Mouse (Mus musculus) lung, embryonic 15.5 days (tissue): Measurements from ENCODE around the gene Smarca2. TPM values are rescaled to one million over a fixed set of nuclear protein-coding genes. Genes with fewer than 3 reads are reported as not detected.
"Not testable (repeated sequence)": the region's sequence is repeated elsewhere in the genome, so short reads cannot be mapped to it uniquely, and the experiment has no call there.

Source experiments
- ATAC-seq: fragments of 200-750 bp; cut with Nextera tagmentation; 2 replicates; pipeline ENCODE4 v1.8.0; 2017; ENCODE audit warnings: moderate number of reproducible peaks, borderline replicate concordance; ENCODE audit not compliant: low FRiP score, low TSS enrichment; ENCODE audit errors: extremely low read depth
- H3K27ac ChIP-seq: fragments of 300-500 bp; sonication (generic); 2 replicates; pipeline ENCODE4 v1.5.1; 2015; ENCODE audit warnings: moderate library complexity, mild to moderate bottlenecking, inconsistent platforms
- H3K27me3 ChIP-seq: fragments of 300-500 bp; sonication (generic); 2 replicates; pipeline ENCODE4 v1.6.1; 2015; ENCODE audit warnings: inconsistent platforms
- H3K36me3 ChIP-seq: fragments of 300-500 bp; sonication (generic); 2 replicates; pipeline ENCODE4 v1.6.1; 2015; ENCODE audit warnings: inconsistent platforms
- H3K4me1 ChIP-seq: fragments of 300-500 bp; sonication (generic); 2 replicates; pipeline ENCODE4 v1.6.1; 2015; ENCODE audit warnings: inconsistent platforms
- H3K4me2 ChIP-seq: fragments of 300-500 bp; sonication (generic); 2 replicates; pipeline ENCODE4 v1.6.1; 2015; ENCODE audit warnings: inconsistent platforms, mild to moderate bottlenecking, moderate library complexity
- H3K4me3 ChIP-seq: fragments of 300-500 bp; sonication (generic); 2 replicates; pipeline ENCODE4 v1.5.1; 2015; ENCODE audit warnings: mild to moderate bottlenecking, inconsistent platforms
- H3K9ac ChIP-seq: fragments of 300-500 bp; sonication (generic); 2 replicates; pipeline ENCODE4 v1.6.1; 2015; ENCODE audit warnings: inconsistent platforms
- H3K9me3 ChIP-seq: fragments of 300-500 bp; sonication (generic); 2 replicates; pipeline ENCODE4 v1.6.1; 2016; ENCODE audit warnings: inconsistent platforms
- WGBS: fragments of 180-500 bp; shearing (Covaris S2); methylation state at CpG from one replicate; pipeline ENCODE4 v1.1.7; 2015; 5-methylcytosine and 5-hydroxymethylcytosine counted together
- polyA plus RNA-seq: library from polyadenylated mRNA; unstranded; fragments of >200 nt; fragmentation: Nextera tagmentation; extraction: Ambion mirVana; gene quantifications from 2 replicates; pipeline ENCODE4 v1.2.1, GENCODE M21; 2015

Gene Smarca2
- polyA plus RNA-seq, 1 experiment from 2014 or later: 45.3 TPM

DNA sequence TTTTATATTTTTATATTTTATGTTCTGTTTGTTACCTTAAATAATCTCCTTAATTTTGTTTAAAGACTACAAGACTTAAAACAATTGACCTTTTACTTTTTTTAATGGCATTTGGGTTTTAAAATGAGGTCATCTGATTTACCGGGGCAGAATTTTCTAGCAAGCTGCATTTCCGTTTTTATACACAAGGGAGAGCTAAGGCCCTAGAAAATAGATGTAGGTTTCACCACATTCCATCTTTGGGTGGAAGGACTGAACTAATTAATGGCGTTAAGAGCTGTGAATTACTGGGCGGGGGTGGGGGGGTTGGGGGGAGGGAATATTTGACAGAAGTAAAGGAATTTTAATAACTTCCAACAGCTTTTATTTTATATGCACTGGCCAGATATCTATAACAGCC, 127.0 kb downstream of the Smarca2 start:
- Histone ChIP-seq H3K36me3 (no peaks in the 10 kb centered on the region), H3K4me3 (no peak overlapping the region), H3K27me3 (no peaks in the 10 kb centered on the region), H3K27ac (no peak overlapping the region), H3K4me2 (no peak overlapping the region), H3K9me3 (no peaks in the 10 kb centered on the region), H3K9ac (no peak overlapping the region), H3K4me1 (peaks cover 14% of the 10 kb centered on the region)
- WGBS: 5% methylated on average over 4 of the region's 4 CpGs
- ATAC-seq: no peak

DNA sequence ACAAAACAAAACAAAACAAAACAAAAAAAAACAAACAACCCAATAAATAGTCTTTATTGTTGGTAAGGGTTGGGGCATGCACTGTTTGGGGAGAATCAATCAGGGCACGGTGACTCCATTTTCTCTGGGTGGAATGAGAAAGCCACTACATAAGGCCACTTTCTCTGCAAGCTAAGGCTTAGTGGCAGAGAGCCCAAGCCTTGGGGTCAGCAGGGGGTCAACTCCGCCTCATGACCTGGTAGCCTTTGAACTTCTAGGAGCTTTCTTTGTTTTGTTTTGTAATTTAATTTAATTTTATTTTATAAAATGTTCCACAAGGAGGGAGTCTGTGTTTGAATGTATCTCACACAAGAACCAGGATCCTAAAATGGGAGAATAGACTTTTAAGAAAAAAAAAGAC, 128.2 kb downstream of the Smarca2 start:
- ATAC-seq: no peak
- Histone ChIP-seq H3K4me1 (peaks cover 14% of the 10 kb centered on the region), H3K4me3 (no peak overlapping the region), H3K4me2 (no peak overlapping the region), H3K27ac (peak overlapping the region; percentile 35), H3K9ac (no peak overlapping the region), H3K27me3 (no peaks in the 10 kb centered on the region), H3K9me3 (no peaks in the 10 kb centered on the region), H3K36me3 (no peaks in the 10 kb centered on the region)
- WGBS: 71% methylated on average over 2 of the region's 2 CpGs

DNA sequence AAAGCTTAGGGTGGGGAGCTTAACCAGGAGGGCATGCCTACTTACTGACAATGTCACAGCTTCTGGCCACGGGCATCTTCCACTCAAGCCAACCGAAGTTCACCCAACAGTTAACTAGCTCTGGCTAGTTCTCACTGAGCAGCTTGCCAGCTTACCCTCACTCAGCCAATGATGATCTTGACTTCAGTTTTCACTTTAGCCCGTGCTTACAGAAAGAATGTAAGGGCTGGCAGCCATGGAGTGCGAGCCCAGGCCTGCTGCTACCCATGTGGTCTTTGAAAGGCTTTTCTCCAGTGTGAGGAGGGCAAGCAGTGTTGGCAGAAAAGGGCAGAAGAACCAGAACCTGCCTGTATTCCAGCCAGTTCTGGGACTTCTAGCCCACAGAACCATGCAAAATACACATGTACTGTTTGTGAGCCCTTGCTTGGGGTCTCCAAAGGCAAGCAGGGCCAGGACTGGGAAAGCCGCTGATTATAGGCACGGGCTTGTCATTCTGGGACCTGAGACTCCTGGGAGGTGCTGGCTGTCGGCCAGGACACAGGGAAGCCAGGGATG, 128.8 kb downstream of the Smarca2 start:
- 46% methylated on average over 7 of the region's 7 CpGs for WGBS
- Histone ChIP-seq H3K27me3 (no peaks in the 10 kb centered on the region), H3K9me3 (no peaks in the 10 kb centered on the region), H3K4me3 (no peak overlapping the region), H3K4me1 (peaks cover 14% of the 10 kb centered on the region), H3K4me2 (no peak overlapping the region), H3K36me3 (no peaks in the 10 kb centered on the region), H3K9ac (no peak overlapping the region), H3K27ac (peak overlapping the region; percentile 35)
- 0 out of 2 replicates have a peak, but pooled peaks have one; percentile 24 for ATAC-seq

DNA sequence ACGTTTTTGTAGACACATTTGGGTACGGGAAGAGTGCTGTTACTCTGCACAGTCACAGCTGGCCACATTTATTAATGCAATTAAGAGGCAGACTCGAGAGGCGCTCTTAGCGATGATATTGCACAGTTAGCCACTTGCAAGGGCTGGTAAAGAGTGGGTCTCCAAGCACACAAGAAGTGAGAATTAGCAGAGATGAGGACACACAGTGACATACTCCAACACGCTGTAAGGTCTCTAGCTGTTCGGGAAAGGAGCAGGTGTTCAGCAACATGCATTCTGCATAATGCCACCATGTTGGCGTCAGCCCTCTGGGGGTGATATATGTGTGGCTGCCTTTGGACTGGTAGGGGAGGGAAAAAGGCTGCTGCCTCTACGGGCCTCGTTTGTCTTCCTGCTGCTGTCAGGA, 129.9 kb downstream of the Smarca2 start:
- Histone ChIP-seq H3K9me3 (no peaks in the 10 kb centered on the region), H3K27me3 (no peaks in the 10 kb centered on the region), H3K4me1 (peaks cover 14% of the 10 kb centered on the region), H3K36me3 (no peaks in the 10 kb centered on the region), H3K27ac (no peak overlapping the region), H3K9ac (no peak overlapping the region), H3K4me2 (no peak overlapping the region), H3K4me3 (no peak overlapping the region)
- ATAC-seq: no peak
- WGBS: 74% methylated on average over 10 of the region's 10 CpGs

DNA sequence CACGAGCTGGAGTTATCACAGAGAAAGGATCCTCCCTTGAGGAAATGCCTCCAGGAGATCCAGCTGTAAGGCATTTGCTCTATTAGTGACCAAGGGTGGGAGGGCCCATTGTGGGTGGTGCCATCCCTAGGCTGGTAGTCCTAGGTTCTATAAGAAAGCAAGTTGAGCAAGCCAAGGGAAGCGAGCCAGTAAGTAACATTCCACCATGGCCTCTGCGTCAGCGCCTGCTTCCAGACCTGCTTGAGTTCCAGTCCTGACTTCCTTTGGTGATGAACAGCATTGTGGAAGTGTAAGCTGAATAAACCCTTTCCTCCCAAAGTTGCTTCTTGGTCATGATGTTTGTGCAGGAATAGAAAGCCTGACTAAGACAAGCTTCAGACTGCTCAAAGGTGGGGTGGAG, 140.2 kb downstream of the Smarca2 start:
- not testable (repeated sequence) for H3K9me3 ChIP-seq, H3K27me3 ChIP-seq, H3K4me3 ChIP-seq, ATAC-seq, H3K36me3 ChIP-seq, H3K4me2 ChIP-seq, H3K9ac ChIP-seq
- peak overlapping the region; percentile 100 for H3K27ac ChIP-seq
- peaks cover 29% of the 10 kb centered on the region for H3K4me1 ChIP-seq
- 67% methylated on average over 4 of the region's 4 CpGs for WGBS

DNA sequence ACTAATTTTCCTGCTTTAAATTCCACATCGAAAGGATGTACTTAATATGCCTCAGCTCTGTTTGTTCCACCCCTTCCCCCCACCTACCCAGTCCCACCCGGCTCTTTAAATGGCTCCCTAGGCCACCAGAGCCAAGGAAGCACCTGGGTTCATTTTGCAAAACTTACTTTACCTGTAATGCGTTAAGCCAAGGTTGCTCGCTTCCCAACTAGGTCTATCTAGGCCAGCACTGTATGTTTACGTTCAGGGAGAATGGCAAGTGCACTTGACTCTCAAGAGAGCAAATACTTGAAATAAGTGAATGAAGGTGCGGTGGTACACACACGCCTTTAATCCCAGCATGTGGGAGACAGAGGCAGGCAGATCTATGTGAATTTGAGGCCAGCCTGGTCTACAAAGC, 140.7 kb downstream of the Smarca2 start:
- ATAC-seq: peak; percentile 47
- H3K9me3 ChIP-seq: no peaks in the 10 kb centered on the region
- peaks cover 32% of the 10 kb centered on the region for H3K4me1 ChIP-seq
- no peaks in the 10 kb centered on the region for H3K27me3 ChIP-seq
- no peak overlapping the region for H3K9ac ChIP-seq
- WGBS: 62% methylated on average over 7 of the region's 7 CpGs
- no peak overlapping the region for H3K4me2 ChIP-seq
- H3K4me3 ChIP-seq: no peak overlapping the region
- H3K36me3 ChIP-seq: no peaks in the 10 kb centered on the region
- peak overlapping the region; percentile 100 for H3K27ac ChIP-seq

DNA sequence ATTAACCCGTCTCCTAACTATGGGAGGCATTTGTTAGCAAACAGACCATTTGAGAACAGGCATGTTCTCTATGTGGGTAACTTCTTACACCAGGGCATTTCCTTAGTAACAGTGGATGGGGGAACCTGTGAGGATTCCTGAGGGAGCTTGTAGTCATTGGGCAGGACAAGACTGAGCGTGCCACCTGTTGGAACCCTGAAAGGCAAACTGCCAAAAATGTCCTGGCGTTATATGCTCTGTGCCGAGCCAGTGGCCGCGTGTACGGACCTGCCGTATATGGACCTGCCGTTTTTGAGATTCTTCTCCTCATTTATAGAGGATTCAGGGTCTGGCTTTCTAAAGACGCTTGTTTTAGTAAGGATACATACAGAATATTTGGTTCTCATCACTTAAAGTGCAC, 141.4 kb downstream of the Smarca2 start:
- WGBS: 79% methylated on average over 10 of the region's 10 CpGs
- ATAC-seq: no peak
- no peak overlapping the region for H3K9ac ChIP-seq
- H3K4me3 ChIP-seq: no peak overlapping the region
- H3K4me2 ChIP-seq: peak overlapping the region; percentile 76
- peaks cover 32% of the 10 kb centered on the region for H3K4me1 ChIP-seq
- peak overlapping the region; percentile 100 for H3K27ac ChIP-seq
- no peaks in the 10 kb centered on the region for H3K27me3 ChIP-seq
- H3K36me3 ChIP-seq: no peaks in the 10 kb centered on the region
- no peaks in the 10 kb centered on the region for H3K9me3 ChIP-seq

DNA sequence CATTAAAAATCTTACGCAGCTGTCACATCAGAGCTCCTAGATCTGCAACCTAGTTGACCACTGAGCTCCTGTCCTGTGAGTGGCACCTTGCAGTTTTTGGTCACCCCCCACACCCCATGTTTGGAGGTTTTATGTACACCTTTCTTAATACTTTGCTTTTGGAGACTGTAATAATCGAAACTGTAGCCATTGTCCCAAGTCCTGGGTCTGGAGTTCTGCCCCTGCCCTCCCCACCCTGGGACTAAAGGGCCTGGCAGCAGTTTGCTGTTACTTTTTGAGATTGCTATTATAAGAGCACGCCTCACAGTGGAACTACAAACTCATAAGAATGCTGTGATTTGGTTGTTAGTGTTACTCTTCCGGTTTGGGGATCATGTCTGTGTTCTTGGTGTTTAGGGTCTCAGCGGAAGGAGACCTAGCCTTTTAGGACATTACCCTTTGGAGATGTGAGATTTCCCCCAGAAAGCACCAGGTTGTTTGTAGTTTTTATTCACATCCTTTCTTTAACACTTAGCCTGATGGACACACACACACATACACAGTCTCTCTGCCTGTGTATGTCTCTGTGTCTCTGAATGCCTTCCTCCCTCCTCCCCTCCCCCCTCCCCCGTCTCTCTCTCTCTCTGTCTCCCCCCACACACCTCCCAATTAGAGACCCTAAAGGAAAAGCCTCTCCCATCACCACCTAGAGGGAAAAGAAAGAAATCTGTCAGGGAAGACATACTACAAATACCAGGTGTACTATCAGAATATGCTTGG, 142.0 kb downstream of the Smarca2 start:
- no peaks in the 10 kb centered on the region for H3K36me3 ChIP-seq
- 44% methylated on average over 6 of the region's 6 CpGs for WGBS
- peak overlapping the region; percentile 100 for H3K27ac ChIP-seq
- no peak for ATAC-seq
- H3K9me3 ChIP-seq: no peaks in the 10 kb centered on the region
- H3K4me3 ChIP-seq: peak overlapping the region; percentile 49
- no peaks in the 10 kb centered on the region for H3K27me3 ChIP-seq
- H3K4me1 ChIP-seq: peaks cover 32% of the 10 kb centered on the region
- peak overlapping the region; percentile 71 for H3K9ac ChIP-seq
- H3K4me2 ChIP-seq: peak overlapping the region; percentile 76

DNA sequence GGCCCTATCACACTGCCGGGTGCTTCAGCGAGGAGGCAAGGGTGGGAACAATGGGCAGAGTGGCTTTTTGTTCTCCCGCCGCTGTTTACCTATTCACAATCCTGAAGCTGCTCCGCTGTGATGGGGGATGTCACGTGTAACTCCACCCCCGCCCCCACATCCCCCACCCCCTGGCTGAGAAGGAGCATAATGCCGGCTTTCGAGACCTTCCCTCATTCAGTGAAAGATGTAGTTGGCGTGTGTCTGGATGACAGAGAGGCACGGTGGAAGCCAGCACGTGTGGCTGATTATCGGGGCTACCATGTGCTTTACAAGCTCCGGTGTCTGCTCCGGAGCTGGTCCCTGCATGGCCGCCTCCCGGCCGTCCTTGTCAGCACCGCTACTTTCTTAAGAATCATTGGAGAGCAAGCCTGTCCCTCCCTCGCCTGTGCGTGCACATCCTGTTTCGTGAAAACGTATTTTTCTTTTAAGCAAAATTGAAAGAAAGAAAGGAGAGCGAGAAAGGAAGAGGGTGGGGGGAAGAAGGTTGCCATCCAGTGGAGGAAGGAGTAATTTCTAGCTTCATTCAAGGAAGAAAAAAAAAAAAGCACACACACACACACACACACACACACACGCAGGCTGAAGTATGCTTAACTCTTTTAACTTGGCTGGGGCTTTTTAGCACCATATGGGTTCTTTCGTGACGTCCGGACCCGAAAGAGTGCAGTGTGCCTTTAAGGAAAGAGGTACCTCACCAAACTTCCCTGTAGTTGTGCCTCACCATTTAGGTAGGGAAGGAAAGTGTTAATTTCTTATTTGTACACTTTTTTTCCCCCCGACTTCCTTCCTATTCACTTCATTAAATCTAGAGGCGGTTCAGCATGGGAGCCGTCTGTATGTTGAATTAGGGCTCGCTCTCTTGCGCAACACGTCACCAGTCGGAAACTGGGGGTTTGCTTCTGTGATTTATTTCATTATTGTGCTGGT, 143.0 kb downstream of the Smarca2 start:
- Histone ChIP-seq H3K27ac (peak overlapping the region; percentile 100), H3K9ac (peak overlapping the region; percentile 71), H3K27me3 (no peaks in the 10 kb centered on the region), H3K36me3 (no peaks in the 10 kb centered on the region), H3K9me3 (no peaks in the 10 kb centered on the region), H3K4me2 (peak overlapping the region; percentile 76), H3K4me3 (peak overlapping the region; percentile 49), H3K4me1 (peaks cover 38% of the 10 kb centered on the region)
- under 1% methylated on average over 36 of the region's 36 CpGs for WGBS
- peak; percentile 83 for ATAC-seq

DNA sequence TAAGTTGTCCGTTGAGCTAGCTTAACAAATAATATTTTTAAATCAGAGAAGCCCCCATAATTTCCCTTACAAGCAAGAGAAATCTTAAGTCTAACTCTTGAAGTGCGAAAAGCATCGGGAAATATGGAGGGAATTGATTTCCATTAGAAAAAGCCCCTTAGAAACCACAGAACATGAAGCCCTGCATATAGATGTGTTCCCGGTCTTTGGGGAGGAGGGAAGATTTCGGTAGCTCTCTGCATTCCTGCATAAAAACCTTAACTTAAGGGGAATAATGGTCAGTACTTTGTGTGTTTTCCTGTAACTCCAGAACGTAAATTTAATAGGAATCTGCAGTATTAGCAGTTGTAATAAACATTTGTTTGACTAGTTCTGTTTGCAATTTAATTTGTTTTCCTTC, 143.8 kb downstream of the Smarca2 start:
- peak overlapping the region; percentile 49 for H3K4me3 ChIP-seq
- WGBS: 0% methylated on average over 6 of the region's 6 CpGs
- no peaks in the 10 kb centered on the region for H3K9me3 ChIP-seq
- H3K9ac ChIP-seq: peak overlapping the region; percentile 71; the same call in 1 of the 2 replicates
- peak overlapping the region; percentile 100 for H3K27ac ChIP-seq
- no peak for ATAC-seq
- no peaks in the 10 kb centered on the region for H3K27me3 ChIP-seq
- peaks cover 47% of the 10 kb centered on the region for H3K4me1 ChIP-seq
- H3K4me2 ChIP-seq: peak overlapping the region; percentile 76
- no peaks in the 10 kb centered on the region for H3K36me3 ChIP-seq

DNA sequence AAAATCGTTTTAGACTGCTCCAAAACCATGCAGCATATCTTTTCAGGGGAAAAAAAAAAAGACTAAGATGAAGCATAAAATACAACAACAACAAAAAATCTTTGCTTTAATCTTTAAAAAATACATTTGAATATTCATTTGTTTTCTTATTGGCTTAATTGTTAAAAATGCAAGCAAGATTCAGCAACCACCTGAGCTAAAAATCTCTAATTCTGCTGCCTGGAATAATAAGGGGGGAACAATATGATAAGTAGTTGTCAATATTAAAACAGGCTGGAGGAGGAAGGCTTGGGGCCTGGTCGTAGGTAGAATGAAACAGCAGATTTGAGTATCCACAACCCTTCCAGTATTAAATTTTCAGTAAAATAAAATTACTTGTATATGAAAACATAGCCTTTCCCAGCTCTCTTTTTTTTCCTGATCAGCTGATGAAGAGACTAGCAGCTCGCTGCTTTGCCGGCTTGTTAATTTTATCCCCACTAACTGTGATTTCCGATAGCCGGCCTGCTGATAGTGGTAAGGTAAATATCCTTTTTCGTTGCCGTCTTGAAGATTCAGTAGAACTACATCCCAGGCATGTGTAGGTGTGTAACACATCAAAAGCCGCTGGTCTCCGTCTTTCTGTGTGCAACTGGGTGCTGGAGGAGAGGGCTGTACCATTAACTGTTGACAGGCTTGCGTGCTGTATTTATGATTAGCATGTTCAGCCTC, 144.7 kb downstream of the Smarca2 start:
- Histone ChIP-seq H3K4me2 (peak overlapping the region; percentile 76), H3K4me3 (peak overlapping the region; percentile 49; the same call in 1 of the 2 replicates), H3K9ac (no peak overlapping the region), H3K36me3 (no peaks in the 10 kb centered on the region), H3K9me3 (no peaks in the 10 kb centered on the region), H3K27ac (peak overlapping the region; percentile 100), H3K4me1 (peaks cover 51% of the 10 kb centered on the region), H3K27me3 (no peaks in the 10 kb centered on the region)
- 19% methylated on average over 11 of the region's 11 CpGs for WGBS
- no peak for ATAC-seq
